Mouse (Mus musculus): ENCODE measurements at regions not wholly inside any gene's neighbourhood (a gene's known extent, or its start where the extent isn't known, plus 50 kb on each side); places are given as distances from the start of the nearest gene placed in this dataset.

DNA sequence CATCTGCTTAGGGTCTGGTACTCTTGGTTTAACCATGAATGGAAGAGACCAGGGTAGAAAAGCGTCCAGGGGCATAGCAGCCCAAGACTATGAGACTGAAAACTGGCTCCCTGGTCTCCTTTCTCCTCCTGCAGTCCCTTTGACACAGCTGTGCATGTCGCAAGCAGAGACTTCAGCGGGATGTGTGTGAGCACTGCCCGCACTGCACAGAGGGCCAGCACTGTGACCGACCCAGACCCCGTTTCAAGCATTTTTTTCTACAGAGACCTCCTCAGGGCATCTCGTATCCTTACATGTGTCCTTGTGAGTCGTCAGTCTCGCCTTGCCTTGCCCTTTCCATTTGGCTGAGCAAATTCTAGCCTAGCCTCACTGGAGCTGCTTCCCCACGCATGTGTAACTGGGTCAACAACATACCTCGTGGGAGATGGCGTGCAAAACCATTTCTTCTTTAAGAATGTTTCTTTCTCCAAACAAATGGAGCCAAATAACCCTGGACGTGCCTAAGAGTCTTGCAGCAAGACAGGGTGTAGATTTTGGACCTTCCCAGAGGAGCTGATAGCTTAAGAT, 82.6 kb downstream of the Fam110c start:
- H3K36me3 ChIP-seq, result no peaks in the 10 kb centered on the region
- no peak overlapping the region for H3K9ac ChIP-seq
- H3K27me3 ChIP-seq, result no peaks in the 10 kb centered on the region
- no peak overlapping the region for H3K4me2 ChIP-seq
- no peak overlapping the region for H3K27ac ChIP-seq
- no peak overlapping the region for H3K4me3 ChIP-seq
- WGBS, result 62% methylated on average over 13 of the region's 13 CpGs
- H3K9me3 ChIP-seq, result no peaks in the 10 kb centered on the region
- no peak for ATAC-seq (ENCODE audit: borderline replicate concordance, extremely low read depth, low FRiP score, low TSS enrichment)
- H3K4me1 ChIP-seq, result peaks cover 27% of the 10 kb centered on the region

DNA sequence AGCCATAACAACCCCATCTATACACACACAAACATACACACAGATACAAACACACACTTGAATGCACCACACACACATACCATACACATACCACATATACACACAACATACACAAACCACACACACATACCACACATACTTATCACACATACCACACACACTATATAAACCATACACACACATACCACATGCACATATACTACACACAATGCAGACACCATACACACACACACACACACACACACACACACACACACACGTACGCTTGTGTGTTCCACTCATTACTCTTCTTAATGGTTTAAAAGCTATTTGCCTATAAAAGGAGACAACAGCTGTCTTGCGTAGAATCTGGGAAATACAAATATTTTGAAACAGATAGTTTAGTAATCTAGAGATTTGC, 83.1 kb upstream of the Gm6993 start:
- ATAC-seq (ENCODE audit: borderline replicate concordance, extremely low read depth, low FRiP score, low TSS enrichment), result peak; percentile 29; the same call in 1 of the 2 replicates
- Histone ChIP-seq H3K4me3 (no peak overlapping the region), H3K9me3 (no peaks in the 10 kb centered on the region), H3K36me3 (no peaks in the 10 kb centered on the region), H3K27me3 (no peaks in the 10 kb centered on the region), H3K9ac (no peak overlapping the region), H3K27ac (peak overlapping the region; percentile 2), H3K4me1 (peaks cover 27% of the 10 kb centered on the region), H3K4me2 (no peak overlapping the region)
- WGBS, result 66% methylated on average over 3 of the region's 3 CpGs

DNA sequence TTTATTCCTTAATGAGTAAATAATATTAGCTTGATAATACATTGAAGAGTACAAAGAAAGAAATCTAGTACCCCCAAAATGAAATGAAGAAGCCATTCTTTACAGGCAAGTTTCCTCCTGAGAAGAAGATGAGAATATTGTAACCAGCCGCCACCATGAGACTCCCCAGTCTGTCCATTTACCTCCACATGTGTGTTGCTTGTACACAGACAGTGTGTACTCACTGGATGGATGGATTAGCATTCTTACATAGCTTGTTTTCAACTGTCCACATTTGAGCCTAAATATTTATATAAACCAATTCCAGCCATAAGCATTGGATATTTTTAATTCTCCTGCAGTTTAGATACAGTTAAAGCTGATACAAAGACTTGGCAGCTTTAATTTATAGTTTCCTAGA, 82.7 kb upstream of the Gm6993 start:
- H3K9ac ChIP-seq, result no peak overlapping the region
- peak overlapping the region; percentile 59; the same call in 1 of the 2 replicates for H3K27ac ChIP-seq
- WGBS, result 75% methylated on average over 1 of the region's 1 CpGs
- no peaks in the 10 kb centered on the region for H3K27me3 ChIP-seq
- no peaks in the 10 kb centered on the region for H3K9me3 ChIP-seq
- H3K36me3 ChIP-seq, result no peaks in the 10 kb centered on the region
- no peak overlapping the region for H3K4me3 ChIP-seq
- H3K4me1 ChIP-seq, result peaks cover 27% of the 10 kb centered on the region
- H3K4me2 ChIP-seq, result no peak overlapping the region
- 0 out of 2 replicates have a peak, but pooled peaks have one; percentile 51 for ATAC-seq (ENCODE audit: borderline replicate concordance, extremely low read depth, low FRiP score, low TSS enrichment)

DNA sequence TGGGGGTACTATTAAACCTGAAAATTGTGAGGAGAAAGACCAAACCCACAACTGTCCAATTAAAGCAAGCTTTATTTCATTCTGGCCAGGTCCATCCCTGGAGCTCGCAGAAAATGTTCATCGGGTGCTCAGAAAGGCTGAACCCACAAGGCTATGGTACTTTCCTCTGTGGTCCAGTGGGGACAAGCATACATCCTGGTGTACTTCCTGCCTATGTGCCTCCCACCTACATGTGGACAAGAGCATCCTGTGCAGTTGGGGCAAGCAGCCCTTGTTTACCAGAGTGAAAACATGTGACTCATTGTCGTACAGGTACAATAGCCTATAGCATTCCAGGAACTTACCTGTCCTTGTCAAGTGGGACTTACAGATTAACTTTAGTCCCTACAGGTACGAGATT, 81.7 kb upstream of the Gm6993 start:
- Histone ChIP-seq H3K4me1 (peaks cover 27% of the 10 kb centered on the region), H3K4me2 (no peak overlapping the region), H3K27ac (no peak overlapping the region), H3K27me3 (no peaks in the 10 kb centered on the region), H3K4me3 (no peak overlapping the region), H3K9me3 (no peaks in the 10 kb centered on the region), H3K9ac (no peak overlapping the region), H3K36me3 (no peaks in the 10 kb centered on the region)
- 71% methylated on average over 4 of the region's 4 CpGs for WGBS
- no peak for ATAC-seq (ENCODE audit: borderline replicate concordance, extremely low read depth, low FRiP score, low TSS enrichment)

DNA sequence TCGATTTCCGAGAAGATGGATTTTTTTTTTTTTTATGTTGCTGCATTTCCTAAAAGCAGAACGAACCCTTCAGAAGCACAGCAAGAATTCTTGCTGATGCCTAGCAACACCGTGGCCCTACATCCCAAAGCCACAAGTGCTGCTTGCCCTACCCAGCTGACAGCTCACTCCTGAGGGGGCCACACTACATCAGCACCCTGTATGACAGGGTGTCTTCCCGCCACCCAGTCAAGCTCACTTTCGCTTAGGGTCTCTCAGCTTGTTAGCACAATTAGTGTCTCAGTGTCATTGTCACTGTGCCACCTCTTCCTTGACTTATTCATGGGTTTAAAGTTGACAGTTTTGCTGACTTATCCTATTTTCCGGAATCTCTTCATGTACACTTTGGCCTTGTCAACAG, 81.2 kb upstream of the Gm6993 start:
- Histone ChIP-seq H3K9ac (no peak overlapping the region), H3K27me3 (no peaks in the 10 kb centered on the region), H3K4me3 (no peak overlapping the region), H3K9me3 (no peaks in the 10 kb centered on the region), H3K4me1 (peaks cover 27% of the 10 kb centered on the region), H3K36me3 (no peaks in the 10 kb centered on the region), H3K4me2 (no peak overlapping the region), H3K27ac (peak overlapping the region; percentile 59; the same call in 1 of the 2 replicates)
- 53% methylated on average over 7 of the region's 7 CpGs for WGBS
- ATAC-seq (ENCODE audit: borderline replicate concordance, extremely low read depth, low FRiP score, low TSS enrichment), result peak; percentile 67; the same call in 1 of the 2 replicates

DNA sequence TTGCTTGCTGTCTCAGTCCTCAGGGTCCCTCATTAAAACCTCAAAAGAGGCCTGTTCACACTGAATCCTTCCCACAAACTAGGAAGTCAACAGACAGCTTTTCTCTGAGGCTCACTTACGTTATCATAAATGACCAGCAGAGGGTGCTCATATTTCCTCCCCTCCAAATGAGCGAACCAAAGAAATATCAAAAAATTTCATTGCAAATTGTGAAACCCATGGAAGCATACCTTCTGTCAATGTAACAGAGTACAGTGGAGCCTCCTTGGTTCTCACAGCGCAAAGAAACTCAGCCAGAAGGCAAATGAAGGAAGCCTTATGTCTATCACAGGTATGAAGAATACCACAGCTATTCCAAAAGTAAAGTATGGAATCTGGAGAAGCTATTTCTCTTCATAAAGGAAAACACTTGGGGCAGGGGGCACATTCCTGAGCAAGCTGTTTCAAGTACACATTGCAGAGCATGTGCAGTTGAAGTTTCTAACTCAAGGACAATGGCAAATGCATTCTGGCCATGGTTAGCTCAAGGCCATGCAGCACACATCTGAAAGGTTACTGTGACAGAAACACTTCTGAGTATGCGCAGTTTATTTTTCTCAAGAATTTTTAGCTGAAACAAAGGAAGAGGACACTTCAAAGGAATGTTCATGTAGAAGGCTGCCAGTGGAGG, 72.2 kb upstream of the Gm6993 start:
- no peak overlapping the region for H3K9ac ChIP-seq
- no peak overlapping the region for H3K4me3 ChIP-seq
- peaks cover 26% of the 10 kb centered on the region for H3K4me1 ChIP-seq
- no peaks in the 10 kb centered on the region for H3K27me3 ChIP-seq
- WGBS, result 36% methylated on average over 4 of the region's 4 CpGs
- no peak overlapping the region for H3K4me2 ChIP-seq
- no peak for ATAC-seq (ENCODE audit: borderline replicate concordance, extremely low read depth, low FRiP score, low TSS enrichment)
- H3K9me3 ChIP-seq, result no peaks in the 10 kb centered on the region
- H3K27ac ChIP-seq, result peak overlapping the region; percentile 7; the same call in 1 of the 2 replicates
- no peaks in the 10 kb centered on the region for H3K36me3 ChIP-seq

DNA sequence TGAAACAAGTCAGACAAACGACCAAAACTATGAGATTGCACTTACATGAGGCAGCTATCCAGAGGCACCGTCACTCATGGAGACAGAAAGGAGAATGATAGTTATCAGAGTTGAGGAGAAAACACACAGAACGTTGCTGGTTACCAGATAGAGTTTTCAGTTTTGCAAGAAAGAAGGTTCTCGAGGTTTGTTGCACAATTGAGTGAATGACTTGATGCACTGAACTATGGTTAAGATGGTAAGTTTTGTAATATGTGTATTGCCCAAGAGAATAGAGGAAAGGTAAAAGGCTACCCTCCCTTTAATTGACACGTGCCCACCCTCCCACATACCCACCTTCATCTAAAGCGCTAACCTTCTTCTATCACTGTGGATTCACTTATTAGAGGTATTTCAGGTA, 70.5 kb upstream of the Gm6993 start:
- H3K27ac ChIP-seq, result no peak overlapping the region
- H3K9me3 ChIP-seq, result no peaks in the 10 kb centered on the region
- peaks cover 26% of the 10 kb centered on the region for H3K4me1 ChIP-seq
- H3K4me3 ChIP-seq, result no peak overlapping the region
- WGBS, result 62% methylated on average over 6 of the region's 6 CpGs
- no peaks in the 10 kb centered on the region for H3K27me3 ChIP-seq
- no peak overlapping the region for H3K9ac ChIP-seq
- no peaks in the 10 kb centered on the region for H3K36me3 ChIP-seq
- no peak for ATAC-seq (ENCODE audit: borderline replicate concordance, extremely low read depth, low FRiP score, low TSS enrichment)
- no peak overlapping the region for H3K4me2 ChIP-seq

DNA sequence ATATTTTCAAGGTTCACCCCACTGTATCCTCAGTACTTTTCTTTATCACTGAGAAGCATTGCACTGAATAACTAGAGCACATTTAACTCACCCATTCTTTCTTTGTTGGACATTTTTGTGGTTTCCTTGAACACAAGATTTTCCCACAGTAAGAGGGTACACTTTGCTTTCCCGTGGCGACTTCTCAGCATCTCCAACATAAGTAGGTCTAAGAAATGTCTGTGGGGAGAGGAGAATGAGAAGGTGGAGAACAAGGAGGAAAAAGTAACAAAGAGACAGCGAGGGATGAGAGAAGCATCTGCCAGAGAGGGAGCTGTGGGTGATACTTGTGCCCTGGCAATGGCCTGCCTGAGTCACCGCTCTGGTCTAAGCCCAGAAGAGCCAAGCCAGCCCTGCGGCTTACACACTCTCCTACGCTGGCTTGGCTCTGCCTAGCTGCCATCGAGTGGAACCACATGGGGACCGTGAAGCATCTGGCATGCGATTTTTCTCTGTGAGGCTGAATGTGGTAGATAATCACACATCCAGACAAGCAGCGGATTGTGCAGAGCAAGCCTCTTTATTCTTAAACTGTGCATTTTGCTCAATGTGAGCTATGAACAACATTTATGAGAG, 69.9 kb upstream of the Gm6993 start:
- no peak overlapping the region for H3K4me3 ChIP-seq
- WGBS, result 56% methylated on average over 10 of the region's 10 CpGs
- H3K9me3 ChIP-seq, result no peaks in the 10 kb centered on the region
- H3K4me2 ChIP-seq, result no peak overlapping the region
- H3K27ac ChIP-seq, result peak overlapping the region; percentile 65
- H3K36me3 ChIP-seq, result no peaks in the 10 kb centered on the region
- no peaks in the 10 kb centered on the region for H3K27me3 ChIP-seq
- peaks cover 26% of the 10 kb centered on the region for H3K4me1 ChIP-seq
- H3K9ac ChIP-seq, result no peak overlapping the region
- peak; percentile 89; the same call in 1 of the 2 replicates for ATAC-seq (ENCODE audit: borderline replicate concordance, extremely low read depth, low FRiP score, low TSS enrichment)

DNA sequence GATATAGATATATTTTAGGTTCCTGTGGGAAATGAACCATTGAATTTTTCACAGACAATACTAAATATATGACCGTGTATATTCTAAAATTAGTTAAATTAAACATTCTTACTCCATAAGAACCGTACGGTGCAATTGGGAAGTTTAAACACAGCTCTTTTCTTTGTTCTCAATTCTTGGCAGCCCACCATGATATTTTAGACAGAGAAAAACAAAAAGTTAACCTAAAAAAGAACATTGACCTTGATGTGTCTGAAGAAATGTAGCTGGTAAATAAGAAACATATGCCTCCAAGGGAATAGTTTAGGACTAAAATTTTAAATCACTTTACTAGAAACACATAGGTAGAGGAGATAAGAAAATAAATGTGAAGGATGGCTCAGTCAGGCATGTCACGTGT, 68.6 kb upstream of the Gm6993 start:
- Histone ChIP-seq H3K9ac (no peak overlapping the region), H3K9me3 (no peaks in the 10 kb centered on the region), H3K4me1 (peaks cover 26% of the 10 kb centered on the region), H3K27me3 (no peaks in the 10 kb centered on the region), H3K27ac (peak overlapping the region; percentile 76), H3K36me3 (no peaks in the 10 kb centered on the region), H3K4me2 (no peak overlapping the region), H3K4me3 (no peak overlapping the region)
- ATAC-seq (ENCODE audit: borderline replicate concordance, extremely low read depth, low FRiP score, low TSS enrichment), result peak; percentile 21; the same call in 1 of the 2 replicates
- 44% methylated on average over 4 of the region's 4 CpGs for WGBS

DNA sequence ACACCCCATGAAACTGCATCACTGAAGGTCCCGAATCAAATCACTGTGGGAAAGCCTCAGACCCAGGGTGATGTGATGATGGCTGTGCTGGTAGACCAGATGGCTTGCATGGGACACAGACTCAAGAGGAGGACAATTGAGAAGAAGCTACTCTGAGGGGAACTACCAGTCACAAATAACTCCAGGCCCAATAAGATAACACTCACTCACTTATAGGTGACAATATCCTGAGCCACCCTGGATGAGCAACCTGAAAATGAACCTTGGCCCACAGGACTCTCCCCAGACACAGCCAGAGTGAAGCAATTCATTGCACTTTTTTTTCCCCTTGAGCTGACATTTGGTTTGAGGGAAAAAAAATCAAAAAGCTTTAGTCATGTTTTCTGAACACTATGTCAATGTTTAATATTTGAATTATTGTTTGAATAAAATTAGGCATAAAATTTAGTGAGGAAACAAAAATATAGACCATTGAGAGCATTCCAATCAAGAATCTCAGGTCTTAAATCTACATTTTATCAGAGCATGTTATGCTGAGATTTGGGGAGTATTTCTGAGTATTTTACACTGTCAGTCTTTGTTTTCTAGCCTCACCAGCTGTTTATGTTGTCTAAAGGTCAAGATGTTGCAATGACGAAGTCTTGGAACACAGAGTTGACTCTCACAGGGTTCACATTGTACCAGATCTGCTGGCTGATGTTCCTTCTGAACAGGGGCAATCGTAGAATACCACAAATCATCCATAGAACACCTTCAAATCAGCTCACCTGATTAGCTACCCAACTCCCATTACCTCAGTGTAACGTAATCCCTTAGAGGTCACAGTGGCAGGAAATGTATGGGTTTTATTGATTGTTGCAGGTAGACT, 67.9 kb upstream of the Gm6993 start:
- Histone ChIP-seq H3K9ac (no peak overlapping the region), H3K36me3 (no peaks in the 10 kb centered on the region), H3K27me3 (no peaks in the 10 kb centered on the region), H3K27ac (peak overlapping the region; percentile 76), H3K9me3 (no peaks in the 10 kb centered on the region), H3K4me1 (peaks cover 26% of the 10 kb centered on the region), H3K4me2 (no peak overlapping the region), H3K4me3 (no peak overlapping the region)
- 77% methylated on average over 4 of the region's 4 CpGs for WGBS
- no peak for ATAC-seq (ENCODE audit: borderline replicate concordance, extremely low read depth, low FRiP score, low TSS enrichment)

DNA sequence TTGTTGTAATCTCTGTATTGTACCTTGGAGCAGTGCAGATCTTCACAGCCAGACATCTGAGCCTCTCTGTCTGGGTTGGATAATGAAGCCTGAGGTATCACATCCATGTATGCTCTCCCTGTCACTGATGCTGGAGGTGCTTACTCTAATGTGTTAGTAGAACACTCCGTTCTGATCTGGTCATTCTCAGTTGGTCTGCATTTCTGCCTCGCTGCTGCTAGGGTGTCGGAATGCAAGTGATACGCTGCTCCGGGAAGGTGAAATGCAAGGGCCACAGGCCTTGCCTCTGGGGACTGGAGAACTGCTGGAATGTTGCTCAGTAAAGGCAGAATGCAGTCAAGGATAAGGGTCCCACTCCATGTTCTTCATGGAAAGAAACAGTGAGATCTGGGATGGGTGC, 67.1 kb upstream of the Gm6993 start:
- Histone ChIP-seq H3K4me3 (no peak overlapping the region), H3K9ac (no peak overlapping the region), H3K4me1 (peaks cover 20% of the 10 kb centered on the region), H3K27me3 (no peaks in the 10 kb centered on the region), H3K36me3 (no peaks in the 10 kb centered on the region), H3K4me2 (no peak overlapping the region), H3K27ac (no peak overlapping the region; the same call in 1 of the 2 replicates), H3K9me3 (no peaks in the 10 kb centered on the region)
- WGBS, result 92% methylated on average over 5 of the region's 5 CpGs
- ATAC-seq (ENCODE audit: borderline replicate concordance, extremely low read depth, low FRiP score, low TSS enrichment), result no peak
